Mouse (Mus musculus) liver, embryonic 11.5 days (tissue): ENCODE data around the gene Iqsec1. TPM values are rescaled to one million over a fixed set of nuclear protein-coding genes. Genes with fewer than 3 reads are reported as not detected.

Experiments used
- ATAC-seq: fragments of 200-750 bp; cut with Nextera tagmentation; replicated peaks from 2 replicates; pipeline ENCODE4 v1.8.0; 2017; ENCODE audit warnings: moderate number of reproducible peaks, mild to moderate bottlenecking, moderate TSS enrichment, moderate library complexity; ENCODE audit not compliant: low FRiP score
- DNase-seq: peaks from one replicate; pipeline ENCODE4 v3.0.0-alpha.2; 2017; ENCODE audit warnings: low spot score
- H3K27ac ChIP-seq: fragments of 300-500 bp; sonication (generic); 2 replicates; pipeline ENCODE4 v1.5.1; 2014; ENCODE audit warnings: mild to moderate bottlenecking, low read depth, low read length, control low read depth
- H3K27me3 ChIP-seq: fragments of 300-500 bp; sonication (generic); replicated peaks from 2 replicates; pipeline ENCODE4 v1.6.1; 2014; ENCODE audit warnings: low read length, mixed read lengths; ENCODE audit not compliant: control insufficient read depth, insufficient read depth
- H3K36me3 ChIP-seq: fragments of 300-500 bp; sonication (generic); 2 replicates; pipeline ENCODE4 v1.6.1; 2014; ENCODE audit warnings: mild to moderate bottlenecking, low read length, moderate library complexity, mixed read lengths; ENCODE audit not compliant: control insufficient read depth, insufficient read depth
- H3K4me1 ChIP-seq: fragments of 300-500 bp; sonication (generic); replicated peaks from 2 replicates; pipeline ENCODE4 v1.6.1; 2014; ENCODE audit warnings: low read length, mixed read lengths; ENCODE audit not compliant: control insufficient read depth, insufficient read depth
- H3K4me2 ChIP-seq: fragments of 300-500 bp; sonication (generic); 2 replicates; pipeline ENCODE4 v1.6.1; 2014; ENCODE audit warnings: mild to moderate bottlenecking, control low read depth, moderate library complexity
- H3K4me3 ChIP-seq: fragments of 300-500 bp; sonication (generic); 2 replicates; pipeline ENCODE4 v1.5.1; 2014; ENCODE audit warnings: low read depth, low read length, control low read depth
- H3K9ac ChIP-seq: fragments of 300-500 bp; sonication (generic); 2 replicates; pipeline ENCODE4 v1.6.1; 2014; ENCODE audit warnings: low read depth, low read length, control low read depth
- H3K9me3 ChIP-seq: fragments of 300-500 bp; sonication (generic); 2 replicates; pipeline ENCODE4 v1.6.1; 2016; ENCODE audit warnings: low read length, inconsistent platforms, mixed read lengths; ENCODE audit not compliant: control insufficient read depth
- WGBS: fragments of 180-500 bp; shearing (Covaris S2); extraction: QIAGEN DNeasy Blood & Tissue Kit; methylation state at CpG from one replicate; pipeline ENCODE4 v1.1.7; 2014; 5-methylcytosine and 5-hydroxymethylcytosine counted together
- polyA plus RNA-seq: library from polyadenylated mRNA; unstranded; fragments of >200 nt; fragmentation: Nextera tagmentation; extraction: Ambion mirVana; gene quantifications from 2 replicates; pipeline ENCODE4 v1.2.1, GENCODE M21; 2014

The Iqsec1 gene
- polyA plus RNA-seq, 1 experiment from 2014 or later: 9.1 TPM

- ATAC-seq: peak; percentile 16
- peak overlapping the region; percentile 82 for H3K4me3 ChIP-seq
- H3K9me3 ChIP-seq: no peaks in the 10 kb centered on the region; the same call in 1 of the 2 replicates
- H3K4me1 ChIP-seq: peaks cover 19% of the 10 kb centered on the region
- H3K4me2 ChIP-seq: peak overlapping the region; percentile 100
- H3K36me3 ChIP-seq: no peaks in the 10 kb centered on the region
- peaks cover 14% of the 10 kb centered on the region for H3K27me3 ChIP-seq
- H3K9ac ChIP-seq: peak overlapping the region; percentile 75
- H3K27ac ChIP-seq: peak overlapping the region; percentile 28
- 1% methylated on average over 41 of the region's 59 CpGs for WGBS
- no peak for DNase-seq
Observed at GRCm38 (mm10) chr6:90988299-90988625, 223 bp downstream of the Iqsec1 start.

GRCm38 (mm10) chr6:90987561-90988298 is 755 bp downstream of the Iqsec1 start:
- no peaks in the 10 kb centered on the region; the same call in 1 of the 2 replicates for H3K9me3 ChIP-seq
- peaks cover 19% of the 10 kb centered on the region for H3K4me1 ChIP-seq
- ATAC-seq (no peak), DNase-seq (peak; percentile 56)
- H3K9ac ChIP-seq: peak overlapping the region; percentile 75
- H3K36me3 ChIP-seq: no peaks in the 10 kb centered on the region
- peak overlapping the region; percentile 82 for H3K4me3 ChIP-seq
- WGBS: 1% methylated on average over 65 of the region's 76 CpGs
- peak overlapping the region; percentile 28 for H3K27ac ChIP-seq
- H3K4me2 ChIP-seq: peak overlapping the region; percentile 100
- peaks cover 14% of the 10 kb centered on the region for H3K27me3 ChIP-seq

- no peak for DNase-seq
- no peak overlapping the region for H3K4me2 ChIP-seq
- H3K36me3 ChIP-seq: no peaks in the 10 kb centered on the region
- no peak for ATAC-seq
- H3K27ac ChIP-seq: no peak overlapping the region
- no peaks in the 10 kb centered on the region for H3K9me3 ChIP-seq
- peaks cover 19% of the 10 kb centered on the region for H3K4me1 ChIP-seq
- no peak overlapping the region for H3K9ac ChIP-seq
- WGBS: 39% methylated on average over 3 of the region's 3 CpGs
- H3K27me3 ChIP-seq: peaks cover 14% of the 10 kb centered on the region
- no peak overlapping the region for H3K4me3 ChIP-seq
Observed at GRCm38 (mm10) chr6:90984101-90984500, 4.4 kb downstream of the Iqsec1 start.

DNA sequence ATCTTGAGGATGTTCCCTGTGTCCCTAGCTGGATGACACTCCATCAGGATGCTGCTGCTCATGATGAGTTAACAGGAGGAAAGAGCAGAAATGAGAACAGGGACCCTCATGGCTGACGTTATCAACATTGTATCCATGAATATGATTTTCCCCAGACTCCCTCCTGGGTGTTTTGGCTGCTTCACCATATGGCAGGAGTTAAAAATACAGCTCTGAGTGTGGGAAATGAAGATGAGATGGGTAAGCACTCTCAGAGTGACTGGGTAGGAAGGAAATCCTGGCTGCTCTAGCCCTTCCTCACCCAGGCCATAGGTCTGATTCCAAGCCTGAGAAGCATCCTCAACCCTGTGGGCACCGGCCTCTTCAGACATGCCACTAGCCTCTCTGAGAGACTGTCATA is 14.2 kb downstream of the Iqsec1 start:
- DNase-seq: no peak
- Histone ChIP-seq H3K4me1 (no peaks in the 10 kb centered on the region), H3K9ac (no peak overlapping the region), H3K4me2 (no peak overlapping the region), H3K36me3 (no peaks in the 10 kb centered on the region), H3K27me3 (no peaks in the 10 kb centered on the region), H3K27ac (no peak overlapping the region), H3K4me3 (no peak overlapping the region), H3K9me3 (no peaks in the 10 kb centered on the region)
- ATAC-seq: no peak
- 82% methylated on average over 2 of the region's 2 CpGs for WGBS

DNA sequence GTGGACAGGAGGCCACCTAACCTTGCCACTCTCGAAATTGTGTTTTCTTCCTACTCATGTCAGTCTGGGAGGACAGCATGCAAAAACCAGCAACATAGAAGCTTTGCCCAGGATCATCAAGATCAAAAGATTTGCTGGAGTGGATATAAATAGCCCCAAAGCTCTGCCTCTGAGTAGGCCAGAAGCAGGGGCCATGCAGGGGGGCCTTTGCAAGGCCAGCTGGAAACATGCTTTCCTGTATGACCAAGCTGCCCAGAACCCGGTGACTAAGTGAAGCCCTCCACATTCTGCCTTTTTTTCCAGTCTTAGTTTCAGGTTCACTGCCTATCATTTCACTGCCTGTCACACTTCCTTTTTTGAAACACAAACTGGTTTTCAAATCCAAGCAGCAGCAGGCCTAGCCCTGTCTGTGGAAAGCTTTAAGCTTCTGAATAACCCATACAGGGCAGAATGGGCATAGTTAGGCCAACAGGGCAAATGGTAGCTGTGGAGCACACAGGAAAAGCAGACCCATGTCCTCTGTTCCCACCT is 19.1 kb downstream of the Iqsec1 start:
- no peak overlapping the region for H3K4me2 ChIP-seq
- no peak for DNase-seq
- WGBS: 43% methylated on average over 2 of the region's 2 CpGs

DNA sequence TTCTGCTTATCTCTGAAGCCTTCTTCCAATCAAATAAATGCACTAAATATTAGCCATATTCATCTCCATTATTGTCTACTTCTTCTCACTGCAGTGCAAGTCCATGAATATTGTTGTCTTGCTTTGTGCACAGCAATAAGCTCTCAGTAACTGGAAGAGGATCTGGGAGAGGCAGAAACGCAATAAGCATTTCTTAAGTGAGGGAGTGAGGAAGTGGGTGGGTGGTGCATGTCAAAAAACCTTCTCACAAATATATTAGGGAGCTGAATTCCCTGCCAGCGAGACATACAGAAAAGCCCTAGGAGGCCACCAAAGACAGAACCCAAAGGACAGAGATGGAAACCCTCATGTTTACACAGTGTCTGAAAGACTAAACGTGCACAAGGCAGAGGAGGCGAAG is 35.1 kb downstream of the Iqsec1 start:
- no peak for ATAC-seq
- no peaks in the 10 kb centered on the region for H3K9me3 ChIP-seq
- H3K4me1 ChIP-seq: no peaks in the 10 kb centered on the region
- no peaks in the 10 kb centered on the region for H3K27me3 ChIP-seq
- H3K27ac ChIP-seq: no peak overlapping the region
- no peak overlapping the region for H3K9ac ChIP-seq
- H3K4me3 ChIP-seq: no peak overlapping the region
- no peaks in the 10 kb centered on the region for H3K36me3 ChIP-seq
- DNase-seq: no peak
- 59% methylated on average over 4 of the region's 4 CpGs for WGBS
- no peak overlapping the region for H3K4me2 ChIP-seq

More for the DNA sequence above, 19.1 kb downstream of the Iqsec1 start:
- no peak overlapping the region for H3K27ac ChIP-seq
- H3K4me3 ChIP-seq: no peak overlapping the region
- no peaks in the 10 kb centered on the region for H3K27me3 ChIP-seq
- H3K4me1 ChIP-seq: no peaks in the 10 kb centered on the region
- no peak for ATAC-seq
- no peaks in the 10 kb centered on the region for H3K9me3 ChIP-seq
- no peak overlapping the region for H3K9ac ChIP-seq
- no peaks in the 10 kb centered on the region for H3K36me3 ChIP-seq

- ATAC-seq: no peak
- no peak overlapping the region for H3K4me3 ChIP-seq
- no peaks in the 10 kb centered on the region for H3K27me3 ChIP-seq
- DNase-seq: no peak
- H3K4me1 ChIP-seq: no peaks in the 10 kb centered on the region
- no peak overlapping the region for H3K9ac ChIP-seq
- no peak overlapping the region for H3K27ac ChIP-seq
- no peaks in the 10 kb centered on the region for H3K36me3 ChIP-seq
- no peak overlapping the region for H3K4me2 ChIP-seq
- 60% methylated on average over 2 of the region's 2 CpGs for WGBS
- H3K9me3 ChIP-seq: no peaks in the 10 kb centered on the region
Observed at GRCm38 (mm10) chr6:90950936-90951335, 37.5 kb downstream of the Iqsec1 start.

DNA sequence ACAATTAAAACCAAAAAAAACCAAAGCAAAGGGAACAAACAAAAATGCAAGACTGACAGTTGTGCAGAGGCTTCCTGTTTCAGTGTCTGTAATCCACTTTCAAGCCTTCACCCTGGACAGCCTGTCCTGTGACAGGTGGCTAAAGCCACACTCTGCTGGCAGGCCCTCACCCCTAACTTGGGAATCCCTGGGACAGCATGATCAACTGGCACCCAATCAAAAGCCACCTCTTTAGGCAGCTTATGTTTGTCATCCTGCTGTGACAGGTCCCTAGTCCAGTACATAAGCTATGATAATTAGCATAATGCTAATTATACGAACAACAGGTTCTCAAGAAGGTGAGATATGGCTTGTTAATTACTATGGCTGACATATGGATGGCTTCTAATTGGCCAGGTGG is 40.4 kb downstream of the Iqsec1 start:
- 83% methylated on average over 1 of the region's 1 CpGs for WGBS
- Histone ChIP-seq H3K27me3 (no peaks in the 10 kb centered on the region), H3K36me3 (no peaks in the 10 kb centered on the region), H3K9me3 (no peaks in the 10 kb centered on the region), H3K27ac (no peak overlapping the region), H3K9ac (no peak overlapping the region), H3K4me3 (no peak overlapping the region), H3K4me2 (no peak overlapping the region), H3K4me1 (no peaks in the 10 kb centered on the region)
- DNase-seq (no peak), ATAC-seq (no peak)
